Mouse (Mus musculus): Measurements from ENCODE around the gene Bloc1s5. TPM values are rescaled to one million over a fixed set of nuclear protein-coding genes. Genes with fewer than 3 reads are reported as not detected.

Gene Bloc1s5
- polyA plus RNA-seq, 1 experiment from 2014 or later = 26.0 TPM

- Histone ChIP-seq H3K4me2 (ENCODE audit: low read depth, severe bottlenecking) (no peak overlapping the region), H3K9me3 (ENCODE audit: control insufficient read depth, low read length) (no peaks in the 10 kb centered on the region), H3K27ac (replicated peaks; ENCODE audit: low read depth, low read length) (no peak overlapping the region), H3K36me3 (ENCODE audit: control insufficient read depth, insufficient read depth, low read length) (no peaks in the 10 kb centered on the region; the same call in 1 of the 2 replicates), H3K9ac (ENCODE audit: low read length) (no peak overlapping the region), H3K4me1 (ENCODE audit: control insufficient read depth, insufficient read depth, low read length) (no peaks in the 10 kb centered on the region), H3K4me3 (ENCODE audit: low read depth, low read length) (no peak overlapping the region), H3K27me3 (ENCODE audit: control insufficient read depth, insufficient read depth, low read length) (no peaks in the 10 kb centered on the region)
- WGBS = 90% methylated on average over 11 of the region's 11 CpGs
- DNase-seq (ENCODE audit: low spot score) = no peak
- ATAC-seq (ENCODE audit: insufficient number of reproducible peaks, low FRiP score, low TSS enrichment, low read depth) = no peak
Measured at GRCm38 (mm10) chr13:38600811-38601210, 34.1 kb downstream of the Bloc1s5 start.

GRCm38 (mm10) chr13:38597076-38597475 is 37.8 kb downstream of the Bloc1s5 start:
- Histone ChIP-seq H3K36me3 (ENCODE audit: control insufficient read depth, insufficient read depth, low read length) (no peaks in the 10 kb centered on the region; the same call in 1 of the 2 replicates), H3K9ac (ENCODE audit: low read length) (no peak overlapping the region), H3K27me3 (ENCODE audit: control insufficient read depth, insufficient read depth, low read length) (no peaks in the 10 kb centered on the region), H3K9me3 (ENCODE audit: control insufficient read depth, low read length) (no peaks in the 10 kb centered on the region), H3K27ac (replicated peaks; ENCODE audit: low read depth, low read length) (no peak overlapping the region), H3K4me2 (ENCODE audit: low read depth, severe bottlenecking) (no peak overlapping the region), H3K4me1 (ENCODE audit: control insufficient read depth, insufficient read depth, low read length) (no peaks in the 10 kb centered on the region), H3K4me3 (ENCODE audit: low read depth, low read length) (no peak overlapping the region)
- WGBS = 77% methylated on average over 3 of the region's 3 CpGs
- DNase-seq (ENCODE audit: low spot score) (no peak), ATAC-seq (ENCODE audit: insufficient number of reproducible peaks, low FRiP score, low TSS enrichment, low read depth) (no peak)

GRCm38 (mm10) chr13:38596461-38596860 is 38.4 kb downstream of the Bloc1s5 start:
- Histone ChIP-seq H3K27ac (replicated peaks; ENCODE audit: low read depth, low read length) (no peak overlapping the region), H3K4me2 (ENCODE audit: low read depth, severe bottlenecking) (no peak overlapping the region), H3K27me3 (ENCODE audit: control insufficient read depth, insufficient read depth, low read length) (no peaks in the 10 kb centered on the region), H3K36me3 (ENCODE audit: control insufficient read depth, insufficient read depth, low read length) (no peaks in the 10 kb centered on the region; the same call in 1 of the 2 replicates), H3K4me3 (ENCODE audit: low read depth, low read length) (no peak overlapping the region), H3K9me3 (ENCODE audit: control insufficient read depth, low read length) (no peaks in the 10 kb centered on the region), H3K4me1 (ENCODE audit: control insufficient read depth, insufficient read depth, low read length) (no peaks in the 10 kb centered on the region), H3K9ac (ENCODE audit: low read length) (no peak overlapping the region)
- DNase-seq (ENCODE audit: low spot score) (no peak), ATAC-seq (ENCODE audit: insufficient number of reproducible peaks, low FRiP score, low TSS enrichment, low read depth) (no peak)
- WGBS = 83% methylated on average over 4 of the region's 4 CpGs

- no peak overlapping the region for H3K27ac ChIP-seq (replicated peaks; ENCODE audit: low read depth, low read length)
- no peaks in the 10 kb centered on the region for H3K36me3 ChIP-seq (ENCODE audit: control insufficient read depth, insufficient read depth, low read length)
- no peak overlapping the region for H3K4me3 ChIP-seq (ENCODE audit: low read depth, low read length)
- 67% methylated on average over 6 of the region's 6 CpGs for WGBS
- H3K27me3 ChIP-seq (ENCODE audit: control insufficient read depth, insufficient read depth, low read length) = no peaks in the 10 kb centered on the region
- no peak overlapping the region for H3K4me2 ChIP-seq (ENCODE audit: low read depth, severe bottlenecking)
- DNase-seq (ENCODE audit: low spot score) (no peak), ATAC-seq (ENCODE audit: insufficient number of reproducible peaks, low FRiP score, low TSS enrichment, low read depth) (no peak)
- H3K4me1 ChIP-seq (ENCODE audit: control insufficient read depth, insufficient read depth, low read length) = no peaks in the 10 kb centered on the region
- H3K9me3 ChIP-seq (ENCODE audit: control insufficient read depth, low read length) = no peaks in the 10 kb centered on the region
- H3K9ac ChIP-seq (ENCODE audit: low read length) = no peak overlapping the region
Measured at GRCm38 (mm10) chr13:38593114-38593513, 41.8 kb downstream of the Bloc1s5 start.

GRCm38 (mm10) chr13:38587350-38587749 is 47.6 kb downstream of the Bloc1s5 start:
- no peak overlapping the region for H3K27ac ChIP-seq (replicated peaks; ENCODE audit: low read depth, low read length)
- H3K9ac ChIP-seq (ENCODE audit: low read length) = no peak overlapping the region
- 92% methylated on average over 5 of the region's 5 CpGs for whole genome bisulfite sequencing
- no peak for DNase-seq (ENCODE audit: low spot score)
- no peaks in the 10 kb centered on the region for H3K9me3 ChIP-seq (ENCODE audit: control insufficient read depth, low read length)
- no peaks in the 10 kb centered on the region for H3K27me3 ChIP-seq (ENCODE audit: control insufficient read depth, insufficient read depth, low read length)
- H3K4me3 ChIP-seq (ENCODE audit: low read depth, low read length) = no peak overlapping the region
- no peaks in the 10 kb centered on the region for H3K4me1 ChIP-seq (ENCODE audit: control insufficient read depth, insufficient read depth, low read length)
- H3K4me2 ChIP-seq (ENCODE audit: low read depth, severe bottlenecking) = no peak overlapping the region
- no peak for ATAC-seq (ENCODE audit: insufficient number of reproducible peaks, low FRiP score, low TSS enrichment, low read depth)
- H3K36me3 ChIP-seq (ENCODE audit: control insufficient read depth, insufficient read depth, low read length) = no peaks in the 10 kb centered on the region

- Histone ChIP-seq H3K4me3 (ENCODE audit: low read depth, low read length) (no peak overlapping the region), H3K27ac (replicated peaks; ENCODE audit: low read depth, low read length) (no peak overlapping the region), H3K9ac (ENCODE audit: low read length) (no peak overlapping the region), H3K4me1 (ENCODE audit: control insufficient read depth, insufficient read depth, low read length) (no peaks in the 10 kb centered on the region), H3K27me3 (ENCODE audit: control insufficient read depth, insufficient read depth, low read length) (no peaks in the 10 kb centered on the region), H3K36me3 (ENCODE audit: control insufficient read depth, insufficient read depth, low read length) (no peaks in the 10 kb centered on the region), H3K4me2 (ENCODE audit: low read depth, severe bottlenecking) (no peak overlapping the region), H3K9me3 (ENCODE audit: control insufficient read depth, low read length) (no peaks in the 10 kb centered on the region)
- ATAC-seq (ENCODE audit: insufficient number of reproducible peaks, low FRiP score, low TSS enrichment, low read depth) = no peak
- 93% methylated on average over 4 of the region's 4 CpGs for WGBS
- DNase-seq (ENCODE audit: low spot score) = no peak
Measured at GRCm38 (mm10) chr13:38586451-38586850, 48.5 kb downstream of the Bloc1s5 start.

GRCm38 (mm10) chr13:38582768-38583167 is 52.1 kb downstream of the Bloc1s5 start:
- Histone ChIP-seq H3K4me1 (ENCODE audit: control insufficient read depth, insufficient read depth, low read length) (no peaks in the 10 kb centered on the region), H3K9ac (ENCODE audit: low read length) (no peak overlapping the region), H3K27ac (replicated peaks; ENCODE audit: low read depth, low read length) (no peak overlapping the region), H3K4me2 (ENCODE audit: low read depth, severe bottlenecking) (no peak overlapping the region), H3K4me3 (ENCODE audit: low read depth, low read length) (no peak overlapping the region), H3K9me3 (ENCODE audit: control insufficient read depth, low read length) (no peaks in the 10 kb centered on the region), H3K27me3 (ENCODE audit: control insufficient read depth, insufficient read depth, low read length) (no peaks in the 10 kb centered on the region), H3K36me3 (ENCODE audit: control insufficient read depth, insufficient read depth, low read length) (no peaks in the 10 kb centered on the region)
- no peak for DNase-seq (ENCODE audit: low spot score)
- no peak for ATAC-seq (ENCODE audit: insufficient number of reproducible peaks, low FRiP score, low TSS enrichment, low read depth)
- WGBS = 88% methylated on average over 3 of the region's 3 CpGs

GRCm38 (mm10) chr13:38580601-38581457 is 54.1 kb downstream of the Bloc1s5 start:
- no peak for ATAC-seq (ENCODE audit: insufficient number of reproducible peaks, low FRiP score, low TSS enrichment, low read depth)

More at GRCm38 (mm10) chr13:38580601-38581457, 54.1 kb downstream of the Bloc1s5 start:
- peak; percentile 43 for DNase-seq (ENCODE audit: low spot score)
- H3K9me3 ChIP-seq (ENCODE audit: control insufficient read depth, low read length) = no peaks in the 10 kb centered on the region
- 68% methylated on average over 11 of the region's 11 CpGs for WGBS
- no peak overlapping the region for H3K27ac ChIP-seq (replicated peaks; ENCODE audit: low read depth, low read length)
- no peak overlapping the region for H3K4me3 ChIP-seq (ENCODE audit: low read depth, low read length)
- H3K4me1 ChIP-seq (ENCODE audit: control insufficient read depth, insufficient read depth, low read length) = no peaks in the 10 kb centered on the region
- no peaks in the 10 kb centered on the region for H3K36me3 ChIP-seq (ENCODE audit: control insufficient read depth, insufficient read depth, low read length)
- H3K27me3 ChIP-seq (ENCODE audit: control insufficient read depth, insufficient read depth, low read length) = no peaks in the 10 kb centered on the region
- H3K4me2 ChIP-seq (ENCODE audit: low read depth, severe bottlenecking) = no peak overlapping the region
- H3K9ac ChIP-seq (ENCODE audit: low read length) = no peak overlapping the region

Data from limb, embryonic 11.5 days (tissue).